Mouse (Mus musculus) G1E (cell line): ENCODE measurements around the gene Crtac1. TPM values are rescaled to one million over a fixed set of nuclear protein-coding genes. Genes with fewer than 3 reads are reported as not detected.

Experiments
- ATAC-seq: 2 replicates; pipeline ENCODE4 v1.8.0; 2016; ENCODE audit warnings: mild to moderate bottlenecking; ENCODE audit not compliant: insufficient number of reproducible peaks, poor library complexity, low FRiP score, severe bottlenecking; ENCODE audit errors: extremely low read depth
- DNase-seq: peaks from one replicate; pipeline ENCODE4 v3.0.0; 2012; ENCODE audit warnings: low spot score
- H3K27me3 ChIP-seq: 2 replicates; pipeline ENCODE4 v1.6.1; 2012; ENCODE audit warnings: mild to moderate bottlenecking, low read length, inconsistent platforms; ENCODE audit not compliant: insufficient read depth
- H3K36me3 ChIP-seq: replicated peaks from 2 replicates; pipeline ENCODE3; 2012; ENCODE audit warnings: mild to moderate bottlenecking, inconsistent platforms
- H3K4me1 ChIP-seq: 2 replicates; pipeline ENCODE4 v1.6.1; 2012; ENCODE audit warnings: low read depth, low read length, inconsistent platforms, mixed read lengths; ENCODE audit not compliant: insufficient read depth
- H3K4me3 ChIP-seq: 2 replicates; pipeline ENCODE4 v1.5.1; 2012; ENCODE audit warnings: low read depth, mild to moderate bottlenecking, inconsistent platforms, low read length, moderate library complexity, mixed read lengths
- H3K9me3 ChIP-seq: replicated peaks from 2 replicates; pipeline ENCODE4 v1.6.1; 2012; ENCODE audit warnings: inconsistent platforms
- CTCF ChIP-seq: IDR thresholded peaks from 2 replicates; pipeline ENCODE4 v1.5.1; 2012; ENCODE audit warnings: low read depth, low read length, inconsistent platforms, mixed read lengths
- GATA1 ChIP-seq: IDR thresholded peaks from 2 replicates; pipeline ENCODE4 v1.6.1; 2012; ENCODE audit warnings: borderline replicate concordance, low read length, inconsistent platforms, mixed read lengths
- GATA2 ChIP-seq: IDR thresholded peaks from 2 replicates; pipeline ENCODE4 v1.6.1; 2012; ENCODE audit warnings: low read depth, low read length, inconsistent platforms, borderline replicate concordance
- POLR2AphosphoS5 ChIP-seq: IDR thresholded peaks from 2 replicates; pipeline ENCODE4 v1.6.1; 2012; ENCODE audit warnings: low read depth, low read length, inconsistent platforms; ENCODE audit not compliant: insufficient replicate concordance
- TAL1 ChIP-seq: conservative IDR thresholded peaks from 2 replicates; pipeline ENCODE4 v1.6.1; 2012; ENCODE audit warnings: low read depth, low read length, inconsistent platforms, mixed read lengths
- polyA plus RNA-seq: library from polyadenylated mRNA; stranded (reverse); fragments of >175 nt; gene quantifications from 2 replicates; pipeline ENCODE4 v1.2.3, GENCODE M21; 2012
- total RNA-seq, 2 experiments: library from RNA; stranded (forward) in 1 of 2; stranded (reverse) in 1 of 2; fragments of 200-1000 nt in 1 of 2; fragments of >200 nt in 1 of 2; fragmentation: Nextera tagmentation in 1 of 2; gene quantifications; 2 replicates each; pipeline ENCODE4 v1.2.3; 2014 to 2017

Gene Crtac1
- total and polyA plus RNA-seq, 3 experiments = not detected

DNA sequence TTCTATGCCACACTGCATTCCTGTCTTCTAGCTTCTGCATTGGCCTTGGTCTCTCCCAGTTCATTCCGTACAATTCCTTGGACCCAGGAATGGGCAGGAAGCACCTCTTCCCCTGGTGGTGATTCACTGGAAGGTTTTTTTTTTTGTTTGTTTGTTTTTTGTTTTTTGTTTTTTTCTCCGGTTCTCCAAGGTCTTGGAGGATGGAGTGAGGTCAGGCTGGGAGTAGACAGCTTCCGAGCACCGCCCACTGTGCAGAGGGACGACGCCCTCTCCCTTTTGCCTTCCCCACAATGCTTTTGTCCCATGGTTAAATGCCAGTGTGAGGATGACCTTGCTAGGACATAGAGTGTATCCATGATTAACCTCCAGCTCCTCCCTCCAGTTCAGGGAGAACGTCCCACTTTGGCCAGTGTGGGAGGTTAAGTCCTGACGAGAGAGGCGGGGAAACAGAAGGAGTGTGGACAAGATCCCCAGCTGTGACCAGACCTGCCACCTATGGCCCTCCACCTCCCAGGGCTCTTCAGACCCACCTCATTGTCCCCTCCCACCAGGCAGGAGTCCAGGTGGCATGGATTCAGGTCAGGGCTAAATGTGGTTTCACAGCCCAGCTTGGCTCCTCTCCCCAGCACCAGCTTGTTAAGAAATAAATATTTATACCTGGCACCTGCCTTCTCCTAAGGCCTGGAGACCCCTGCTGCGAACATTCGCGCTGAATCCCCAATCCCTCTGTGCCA lies 109.1 kb downstream of the Crtac1 start:
- DNase-seq (no peak), ATAC-seq (no peak)
- TF ChIP-seq GATA1 (no peak), CTCF (no peak), GATA2 (no peak), TAL1 (no peak), POLR2AphosphoS5 (no peak)

DNA sequence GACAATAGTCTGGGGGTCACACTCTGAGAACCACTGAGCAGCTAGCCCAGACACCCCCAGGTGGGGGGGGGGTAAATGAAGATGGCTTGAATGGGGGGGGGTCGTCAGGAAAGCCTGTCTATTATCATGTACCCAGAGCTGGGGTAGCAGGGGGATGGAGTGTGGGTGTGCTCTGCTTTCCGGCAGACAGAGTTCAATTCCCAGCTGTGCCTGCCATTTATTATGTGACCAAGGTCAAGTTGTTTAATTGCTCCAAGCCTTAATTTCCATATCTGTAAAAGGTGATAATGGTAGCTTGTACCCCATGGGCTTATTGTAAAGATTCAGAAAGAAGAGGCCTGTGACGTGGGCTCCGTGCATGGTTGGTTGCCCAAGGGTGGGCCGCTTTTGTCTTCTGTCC lies 109.6 kb downstream of the Crtac1 start:
- no peaks in the 10 kb centered on the region for H3K9me3 ChIP-seq

More for the DNA sequence above, 109.1 kb downstream of the Crtac1 start:
- Histone ChIP-seq H3K4me1 (no peaks in the 10 kb centered on the region), H3K4me3 (no peak overlapping the region), H3K9me3 (no peaks in the 10 kb centered on the region), H3K27me3 (no peaks in the 10 kb centered on the region), H3K36me3 (no peaks in the 10 kb centered on the region)

DNA sequence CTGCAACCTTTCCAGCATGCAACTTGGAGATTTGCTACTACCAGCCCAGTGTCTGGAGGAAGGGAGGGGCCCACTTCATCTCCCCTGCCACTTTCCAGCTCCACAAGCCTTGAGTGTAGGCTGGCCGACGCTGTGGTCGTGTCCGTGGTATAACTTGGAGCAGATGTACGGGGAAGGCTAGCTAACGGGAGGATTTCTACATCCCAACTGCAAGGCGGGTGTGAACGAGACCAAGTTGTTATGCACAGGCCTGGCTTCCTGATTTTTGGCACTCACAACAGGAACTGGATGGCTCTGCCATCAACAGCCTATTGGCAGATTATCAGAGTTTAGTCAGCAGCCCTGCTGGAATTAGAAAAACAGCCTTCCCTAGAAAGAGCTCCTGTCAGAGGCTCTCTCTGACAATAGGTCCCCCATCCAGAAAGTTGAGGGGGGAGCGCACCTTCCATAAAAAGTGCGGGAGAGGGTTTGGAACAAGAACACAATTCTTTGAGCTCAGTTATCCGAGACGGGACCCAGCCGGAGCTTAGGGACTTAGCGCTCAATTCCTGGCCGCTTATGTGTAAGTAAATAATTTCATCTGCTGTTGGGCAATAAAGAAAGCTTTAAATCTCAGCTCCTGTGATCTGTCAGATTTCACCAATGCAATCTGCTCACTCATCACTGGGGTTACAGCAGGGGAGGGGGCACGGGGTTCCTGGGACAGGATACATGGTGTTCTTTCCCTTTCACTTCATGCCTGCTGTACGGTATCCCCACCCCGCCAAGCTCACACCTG lies 113.7 kb downstream of the Crtac1 start:
- Histone ChIP-seq H3K36me3 (no peaks in the 10 kb centered on the region), H3K4me3 (no peak overlapping the region), H3K4me1 (no peaks in the 10 kb centered on the region), H3K27me3 (no peaks in the 10 kb centered on the region), H3K9me3 (no peaks in the 10 kb centered on the region)
- DNase-seq = no peak
- TF ChIP-seq GATA1 (no peak), TAL1 (no peak), POLR2AphosphoS5 (no peak), CTCF (no peak), GATA2 (no peak)
- ATAC-seq = no peak

More for the DNA sequence above, 109.6 kb downstream of the Crtac1 start:
- Histone ChIP-seq H3K4me3 (no peak overlapping the region), H3K27me3 (no peaks in the 10 kb centered on the region), H3K36me3 (no peaks in the 10 kb centered on the region), H3K4me1 (no peaks in the 10 kb centered on the region)
- DNase-seq (no peak), ATAC-seq (no peak)
- no peak for TF ChIP-seq POLR2AphosphoS5
- TF ChIP-seq GATA2 = no peak
- no peak for TF ChIP-seq TAL1
- TF ChIP-seq GATA1 = no peak
- TF ChIP-seq CTCF = no peak

DNA sequence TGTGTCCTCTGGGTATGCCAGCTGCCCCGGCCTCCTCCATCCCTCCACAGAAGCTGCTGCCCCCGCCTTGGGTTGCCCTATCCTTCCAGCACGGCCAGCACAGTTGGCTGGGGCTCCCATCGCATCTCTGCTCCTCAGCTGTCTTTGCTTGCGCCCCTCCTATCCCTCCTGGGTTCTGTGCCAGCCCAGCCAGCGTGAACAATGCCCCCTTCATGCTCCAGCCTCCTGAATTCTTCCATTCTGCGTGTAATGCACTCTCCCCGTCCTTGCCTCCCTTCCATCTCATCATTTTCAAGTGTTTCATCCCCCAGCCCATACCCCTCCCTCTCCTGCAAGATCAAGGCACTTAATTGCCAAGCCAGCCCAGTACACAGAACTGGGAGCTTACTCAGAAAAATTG lies 114.6 kb downstream of the Crtac1 start:
- no peak overlapping the region for H3K4me3 ChIP-seq
- H3K27me3 ChIP-seq = peaks cover under 1% of the 10 kb centered on the region; the same call in 1 of the 2 replicates
- DNase-seq (no peak), ATAC-seq (no peak)
- TF ChIP-seq GATA1 = no peak
- no peak for TF ChIP-seq POLR2AphosphoS5
- TF ChIP-seq GATA2 = no peak
- TF ChIP-seq CTCF = no peak
- no peak for TF ChIP-seq TAL1
- no peaks in the 10 kb centered on the region for H3K9me3 ChIP-seq
- H3K4me1 ChIP-seq = no peaks in the 10 kb centered on the region
- H3K36me3 ChIP-seq = no peaks in the 10 kb centered on the region

DNA sequence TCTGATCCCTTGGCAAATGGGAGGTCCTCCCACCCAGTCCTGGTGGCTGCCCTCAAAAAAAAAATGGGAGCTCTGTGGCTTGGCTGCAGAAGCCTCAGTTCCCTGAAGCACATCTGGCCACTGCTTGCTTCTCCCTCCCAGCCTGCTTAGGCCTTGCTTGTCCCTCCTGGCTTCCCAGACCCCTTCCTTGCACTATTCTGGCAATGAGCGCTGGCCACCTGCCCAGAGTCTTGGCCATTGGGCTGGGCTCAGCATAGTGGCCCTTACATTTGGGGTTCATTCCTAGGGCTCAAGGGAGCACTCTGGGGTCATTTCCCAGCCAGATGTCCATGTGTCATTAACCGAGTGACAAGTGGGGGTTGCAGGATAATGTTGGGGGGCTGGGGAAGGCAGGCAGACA lies 115.1 kb downstream of the Crtac1 start:
- Histone ChIP-seq H3K27me3 (peaks cover 5% of the 10 kb centered on the region; the same call in 1 of the 2 replicates), H3K4me1 (no peaks in the 10 kb centered on the region), H3K9me3 (no peaks in the 10 kb centered on the region), H3K4me3 (no peak overlapping the region), H3K36me3 (no peaks in the 10 kb centered on the region)
- ATAC-seq (no peak), DNase-seq (no peak)
- TF ChIP-seq POLR2AphosphoS5 (no peak), GATA1 (no peak), TAL1 (no peak), CTCF (no peak), GATA2 (no peak)

DNA sequence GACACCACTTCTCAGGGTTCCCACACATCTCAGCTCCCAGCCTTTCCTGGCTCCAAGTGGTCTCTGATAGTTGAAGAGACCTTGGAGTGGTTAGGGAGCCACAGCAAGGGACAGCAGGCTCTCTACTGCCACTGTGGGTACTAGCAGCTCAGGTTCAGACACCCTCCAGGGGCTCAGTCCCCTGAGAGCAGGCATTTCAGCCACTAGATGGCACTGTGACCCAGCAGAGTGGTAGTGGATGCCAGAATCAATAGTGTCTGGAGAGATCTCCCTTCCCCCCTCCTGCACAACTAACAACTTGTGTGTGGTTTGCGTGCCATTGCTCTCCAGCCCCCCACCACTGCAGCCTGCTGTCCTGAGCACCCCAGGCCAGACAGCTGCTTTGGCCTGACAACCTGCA lies 115.7 kb downstream of the Crtac1 start:
- Histone ChIP-seq H3K9me3 (no peaks in the 10 kb centered on the region), H3K4me3 (no peak overlapping the region), H3K27me3 (peaks cover 9% of the 10 kb centered on the region; the same call in 1 of the 2 replicates), H3K36me3 (no peaks in the 10 kb centered on the region), H3K4me1 (no peaks in the 10 kb centered on the region)
- TF ChIP-seq GATA2 (no peak), CTCF (peak; percentile 66), POLR2AphosphoS5 (no peak)
- ATAC-seq = no peak
- DNase-seq = peak; percentile 53
